18 mouse cellular contexts compared by ENCODE assay signal in genomic region chr4:130276573-130277176, GRCm38 (mm10). TPM values are rescaled to one million over a fixed set of nuclear protein-coding genes. Genes with fewer than 3 reads are reported as not detected.
DNase-seq lines count a peak whose midpoint lies in the region; ATAC-seq lines count a peak whose summit lies in the region.
"Had no signal": no experiment of that assay in that cellular context is flagged by ENCODE, and none has a peak within 500 bp of the region (broad histone marks: within the 10 kb centered on the region; RNA-seq: fewer than 3 reads in every experiment).

No protein-coding gene starts in this region.

- no peaks in the 10 kb centered on the region for H3K9me3 ChIP-seq in liver, embryonic 12.5 days (replicated peaks)
- H3K9me3 ChIP-seq in liver, embryonic 11.5 days (ENCODE audit: control insufficient read depth, low read length): no peaks in the 10 kb centered on the region
- H3K9me3 ChIP-seq: embryonic facial prominence, embryonic 13.5 days; lung, embryonic 15.5 days had no signal

- ATAC-seq in liver, embryonic 12.5 days: 0 out of 2 replicates have a peak, but pooled peaks have one; percentile 31
- no peak for ATAC-seq in liver, embryonic 11.5 days (replicated peaks; ENCODE audit: low FRiP score)
- ATAC-seq in erythroblast, adult 5-6 weeks (replicated peaks; ENCODE audit: low FRiP score, poor library complexity, severe bottlenecking): no peak
- ATAC-seq: forebrain, postnatal 0 days had no signal

- H3K27ac ChIP-seq in liver, embryonic 12.5 days: no peak overlapping the region
- no peak overlapping the region for H3K27ac ChIP-seq in liver, embryonic 11.5 days (ENCODE audit: low read depth, low read length)
- H3K27ac ChIP-seq: embryonic facial prominence, embryonic 13.5 days; lung, embryonic 15.5 days had no signal

- no peak overlapping the region for H3K4me3 ChIP-seq in liver, embryonic 12.5 days
- H3K4me3 ChIP-seq in liver, embryonic 11.5 days (ENCODE audit: low read depth, low read length): no peak overlapping the region
- H3K4me3 ChIP-seq: lung, embryonic 15.5 days had no signal

- H3K4me2 ChIP-seq in liver, embryonic 12.5 days: no peak overlapping the region
- H3K4me2 ChIP-seq in liver, embryonic 11.5 days: no peak overlapping the region
- H3K4me2 ChIP-seq: lung, embryonic 15.5 days had no signal

- WGBS in liver, embryonic 12.5 days (ENCODE audit: insufficient replicate concordance): 30% methylated on average over 7 of the region's 7 CpGs
- 39% methylated on average over 7 of the region's 7 CpGs for WGBS in liver, embryonic 11.5 days

- H3K9ac ChIP-seq in liver, embryonic 12.5 days: no peak overlapping the region
- H3K9ac ChIP-seq in liver, embryonic 11.5 days (ENCODE audit: low read depth, low read length): no peak overlapping the region
- H3K9ac ChIP-seq: forebrain, postnatal 0 days; lung, embryonic 15.5 days had no signal

- no peaks in the 10 kb centered on the region for H3K36me3 ChIP-seq in liver, embryonic 12.5 days
- no peaks in the 10 kb centered on the region for H3K36me3 ChIP-seq in liver, embryonic 11.5 days (ENCODE audit: control insufficient read depth, insufficient read depth, low read length)
- H3K36me3 ChIP-seq: embryonic facial prominence, embryonic 13.5 days; lung, embryonic 15.5 days had no signal

- DNase-seq in cerebellum, adult 9-10 months: peak; percentile 55
- DNase-seq in cerebellum, adult 11 months: no peak
- DNase-seq in liver, embryonic 11.5 days (ENCODE audit: low spot score): no peak
- DNase-seq in urinary bladder, postnatal 25 days (ENCODE audit: low spot score): peak; percentile 21
- no peak for DNase-seq in urinary bladder, postnatal 10 days (ENCODE audit: low spot score)
- no peak for DNase-seq in heart, postnatal 4 days
- DNase-seq: adrenal gland, postnatal 25 days; forebrain, postnatal 0 days; gastrocnemius, adult 2 months; heart, adult 18-20 months; right cerebral cortex, postnatal 25 days; thymus, adult 18-20 months had no signal

- H3K4me1 ChIP-seq in liver, embryonic 12.5 days: peaks cover 14% of the 10 kb centered on the region
- no peaks in the 10 kb centered on the region for H3K4me1 ChIP-seq in liver, embryonic 11.5 days (replicated peaks; ENCODE audit: control insufficient read depth, insufficient read depth, low read length)

- peaks cover 94% of the 10 kb centered on the region for H3K27me3 ChIP-seq in liver, embryonic 12.5 days (replicated peaks)
- peaks cover 73% of the 10 kb centered on the region for H3K27me3 ChIP-seq in liver, embryonic 11.5 days (replicated peaks; ENCODE audit: control insufficient read depth, insufficient read depth, low read length)

RNA-seq across cellular contexts. Expression of gene Serinc2, which starts 2.3 kb away (rescaled TPM):
- polyA plus RNA-seq in liver, embryonic 12.5 days (2016; fragmentation: Nextera tagmentation; extraction: Ambion mirVana): 1.7 and 3.1 TPM in 2 replicates
- polyA plus RNA-seq in liver, embryonic 11.5 days (2014; fragmentation: Nextera tagmentation; extraction: Ambion mirVana): 6.1 and 6.8 TPM in 2 replicates
- 1 to 10 TPM; 2.7 to 3.8 TPM for total RNA-seq in heart, postnatal 4 days (2021)
- not detected in 2 replicates for total RNA-seq in erythroblast, adult 5-6 weeks (2015; ENCODE audit: low replicate concordance)
- 1.3 TPM in 1 of 2 replicates, not detected in the other for total RNA-seq in erythroblast, adult 5-6 weeks (2017; ENCODE audit: low replicate concordance)

RNA-seq across cellular contexts. Expression of gene Fabp3, which starts 31.7 kb away (rescaled TPM):
- 1.3 and 1.5 TPM in 2 replicates for polyA plus RNA-seq in liver, embryonic 12.5 days (2016; fragmentation: Nextera tagmentation; extraction: Ambion mirVana)
- 5.0 and 6.4 TPM in 2 replicates for polyA plus RNA-seq in liver, embryonic 11.5 days (2014; fragmentation: Nextera tagmentation; extraction: Ambion mirVana)
- 1,000 to 10,000 TPM; 6,197 to 6,868 TPM for total RNA-seq in heart, postnatal 4 days (2021)
- total RNA-seq in erythroblast, adult 5-6 weeks (2015; ENCODE audit: low replicate concordance): 2.1 TPM in 1 of 2 replicates, not detected in the other
- not detected in 2 replicates for total RNA-seq in erythroblast, adult 5-6 weeks (2017; ENCODE audit: low replicate concordance)

RNA-seq across cellular contexts. Expression of gene Gm10570, which starts 31.8 kb away (rescaled TPM):
- not detected in 2 replicates for polyA plus RNA-seq in liver, embryonic 12.5 days (2016; fragmentation: Nextera tagmentation; extraction: Ambion mirVana)
- polyA plus RNA-seq in liver, embryonic 11.5 days (2014; fragmentation: Nextera tagmentation; extraction: Ambion mirVana): not detected in 2 replicates
- under 1 TPM; 0.59 to 0.60 TPM for total RNA-seq in heart, postnatal 4 days (2021)
- not detected in 2 replicates for total RNA-seq in erythroblast, adult 5-6 weeks (2015; ENCODE audit: low replicate concordance)
- total RNA-seq in erythroblast, adult 5-6 weeks (2017; ENCODE audit: low replicate concordance): not detected in 2 replicates
- total RNA-seq: adrenal gland, postnatal 25 days; heart, adult 18-20 months had no signal
- polyA plus RNA-seq: embryonic facial prominence, embryonic 13.5 days; lung, embryonic 15.5 days had no signal

RNA-seq across cellular contexts. Expression of gene Gm853, which starts 54.5 kb away (rescaled TPM):
- polyA plus RNA-seq in liver, embryonic 12.5 days (2016; fragmentation: Nextera tagmentation; extraction: Ambion mirVana): not detected in 2 replicates
- polyA plus RNA-seq in liver, embryonic 11.5 days (2014; fragmentation: Nextera tagmentation; extraction: Ambion mirVana): not detected in 2 replicates
- total RNA-seq in heart, postnatal 4 days (2021): not detected
- not detected in 2 replicates for total RNA-seq in erythroblast, adult 5-6 weeks (2015; ENCODE audit: low replicate concordance)
- total RNA-seq in erythroblast, adult 5-6 weeks (2017; ENCODE audit: low replicate concordance): not detected in 2 replicates
- total RNA-seq: adrenal gland, postnatal 25 days; forebrain, postnatal 0 days; gastrocnemius, adult 2 months; heart, adult 18-20 months; layer of hippocampus, adult 18-20 months had no signal
- polyA plus RNA-seq: embryonic facial prominence, embryonic 13.5 days; heart, embryonic 16.5 days; lung, embryonic 15.5 days had no signal

Comparison
In these comparisons a context has a peak if more than half of its experiments do, and no peak if none do; other contexts are left out.
1. DNase-seq: peak in cerebellum, adult 9-10 months (single experiment) and urinary bladder, postnatal 25 days (single experiment); none in cerebellum, adult 11 months (single experiment), liver, embryonic 11.5 days (single experiment), urinary bladder, postnatal 10 days (single experiment) and heart, postnatal 4 days (single experiment).
2. RNA of gene Fabp3, which starts 31.7 kb away (total RNA-seq): 6,197 to 6,868 TPM in heart, postnatal 4 days; 2.1 TPM in erythroblast, adult 5-6 weeks; every median in the first group is over 1,000 times any median in the second.